ENCODE assay signal across 8 mouse cellular contexts in genomic region chr19:28679291-28679775, GRCm38 (mm10). TPM values are rescaled to one million over a fixed set of nuclear protein-coding genes. Genes with fewer than 3 reads are reported as not detected.
A peak's percentile ranks its signal among the peaks of the same experiment; 100 is the strongest.
DNase-seq lines count a peak whose midpoint lies in the region; ATAC-seq and TF ChIP-seq lines count a peak whose summit lies in the region.

No protein-coding gene starts in this region.

- H3K4me2 ChIP-seq in kidney, postnatal 0 days (ENCODE audit: low read length) = peak overlapping the region; percentile 99
- H3K4me2 ChIP-seq in forebrain, embryonic 16.5 days (ENCODE audit: low read length) = peak overlapping the region; percentile 100
- H3K4me2 ChIP-seq in liver, embryonic 13.5 days = peak overlapping the region; percentile 75

- peak overlapping the region; percentile 76 for H3K9ac ChIP-seq in kidney, postnatal 0 days (ENCODE audit: low read depth, low read length)
- H3K9ac ChIP-seq in forebrain, embryonic 16.5 days (replicated peaks; ENCODE audit: low read depth, low read length) = peak overlapping the region; percentile 60
- H3K9ac ChIP-seq in liver, embryonic 13.5 days = no peak overlapping the region

- no peaks in the 10 kb centered on the region for H3K36me3 ChIP-seq in kidney, postnatal 0 days (ENCODE audit: insufficient read depth, low read length)
- no peaks in the 10 kb centered on the region for H3K36me3 ChIP-seq in forebrain, embryonic 16.5 days (ENCODE audit: control insufficient read depth, insufficient read depth)
- H3K36me3 ChIP-seq in liver, embryonic 13.5 days = no peaks in the 10 kb centered on the region
- no peaks in the 10 kb centered on the region for H3K36me3 ChIP-seq in small intestine, adult 2 months (ENCODE audit: control insufficient read depth, insufficient read depth, low read length)

- WGBS in kidney, postnatal 0 days = under 1% methylated on average over 28 of the region's 28 CpGs
- under 1% methylated on average over 28 of the region's 28 CpGs for WGBS in forebrain, embryonic 16.5 days
- WGBS in liver, embryonic 13.5 days (ENCODE audit: insufficient replicate concordance) = under 1% methylated on average over 28 of the region's 28 CpGs
- WGBS in small intestine, adult 2 months = 1% methylated on average over 28 of the region's 28 CpGs

- no peaks in the 10 kb centered on the region for H3K9me3 ChIP-seq in kidney, postnatal 0 days (replicated peaks; ENCODE audit: low read length)
- no peaks in the 10 kb centered on the region for H3K9me3 ChIP-seq in forebrain, embryonic 16.5 days (ENCODE audit: control insufficient read depth, low read length)
- H3K9me3 ChIP-seq in liver, embryonic 13.5 days (replicated peaks) = no peaks in the 10 kb centered on the region

- peak overlapping the region; percentile 83 for H3K27ac ChIP-seq in kidney, postnatal 0 days
- H3K27ac ChIP-seq in forebrain, embryonic 16.5 days (ENCODE audit: low read length) = no peak overlapping the region
- H3K27ac ChIP-seq in liver, embryonic 13.5 days = no peak overlapping the region
- no peak overlapping the region for H3K27ac ChIP-seq in small intestine, adult 2 months (ENCODE audit: insufficient read depth, low read depth, low read length)

- TF ChIP-seq CTCF in kidney, postnatal 0 days (IDR thresholded peaks at IDR 0.05; ENCODE audit: low read depth) = no peak
- no peak for TF ChIP-seq CTCF in small intestine, adult 2 months (IDR thresholded peaks at IDR 0.05; ENCODE audit: extremely low read depth, insufficient read length, insufficient replicate concordance, low read depth, low read length)

- TF ChIP-seq POLR2A in small intestine, adult 2 months (IDR thresholded peaks at IDR 0.05; ENCODE audit: low read depth, low read length) = no peak

- peak; percentile 11; the same call in 1 of the 2 replicates for ATAC-seq in kidney, postnatal 0 days (replicated peaks; ENCODE audit: low FRiP score, low read depth)
- peak; percentile 39 for ATAC-seq in activated CD4-positive, CD25-positive, alpha-beta regulatory T cell, adult 4 months
- ATAC-seq in forebrain, embryonic 16.5 days = 0 out of 2 replicates have a peak, but pooled peaks have one; percentile 8
- no peak for ATAC-seq in liver, embryonic 13.5 days (ENCODE audit: low read depth)

- H3K4me1 ChIP-seq in kidney, postnatal 0 days (replicated peaks; ENCODE audit: insufficient read depth, low read length) = peaks cover 6% of the 10 kb centered on the region; the same call in 1 of the 2 replicates
- peaks cover 30% of the 10 kb centered on the region for H3K4me1 ChIP-seq in forebrain, embryonic 16.5 days (replicated peaks; ENCODE audit: control insufficient read depth, insufficient read depth, low read length)
- peaks cover 4% of the 10 kb centered on the region; the same call in 1 of the 2 replicates for H3K4me1 ChIP-seq in liver, embryonic 13.5 days (replicated peaks)
- H3K4me1 ChIP-seq in small intestine, adult 2 months (ENCODE audit: control insufficient read depth, insufficient read depth, insufficient read length, low read length) = peaks cover 8% of the 10 kb centered on the region

- H3K4me3 ChIP-seq in kidney, postnatal 0 days (replicated peaks; ENCODE audit: low read depth, low read length) = peak overlapping the region; percentile 81
- H3K4me3 ChIP-seq in forebrain, embryonic 16.5 days (replicated peaks; ENCODE audit: low read length) = peak overlapping the region; percentile 62
- peak overlapping the region; percentile 56 for H3K4me3 ChIP-seq in liver, embryonic 13.5 days (replicated peaks)
- peak overlapping the region; percentile 69 for H3K4me3 ChIP-seq in small intestine, adult 2 months (ENCODE audit: low read depth, low read length)

- peak; percentile 56 for DNase-seq in kidney, postnatal 0 days (ENCODE audit: low spot score)
- DNase-seq in kidney, postnatal 10 days = no peak
- no peak for DNase-seq in liver, embryonic 13.5 days
- no peak for DNase-seq in cerebellum, adult 8-10 months
- DNase-seq in cerebellum, postnatal 14 days = no peak

- H3K27me3 ChIP-seq in kidney, postnatal 0 days (ENCODE audit: insufficient read depth, low read length) = no peaks in the 10 kb centered on the region
- H3K27me3 ChIP-seq in forebrain, embryonic 16.5 days (replicated peaks; ENCODE audit: control insufficient read depth, insufficient read depth, low read length) = peaks cover 20% of the 10 kb centered on the region
- H3K27me3 ChIP-seq in liver, embryonic 13.5 days = peaks cover 54% of the 10 kb centered on the region
- H3K27me3 ChIP-seq in small intestine, adult 2 months (ENCODE audit: control insufficient read depth, insufficient read depth, low read length) = peaks cover 15% of the 10 kb centered on the region

RNA-seq across cellular contexts. Expression of gene Glis3, which starts 0.5 kb away (rescaled TPM):
- 6.0 and 7.1 TPM in 2 replicates for polyA plus RNA-seq in kidney, postnatal 0 days (2015; fragmentation: Nextera tagmentation; extraction: Ambion mirVana)
- 1 to 10 TPM in 1 of 2 experiments, under 1 TPM in 1; 0.13 to 1.3 TPM for polyA plus RNA-seq in activated CD4-positive, CD25-positive, alpha-beta regulatory T cell, adult 4 months (2017; shearing (Covaris generic))
- 0.32 and 1.4 TPM in 2 replicates for polyA plus RNA-seq in forebrain, embryonic 16.5 days (2015; fragmentation: Nextera tagmentation; extraction: Ambion mirVana)
- 0.13 TPM in 2 replicates for polyA plus RNA-seq in liver, embryonic 13.5 days (2015; fragmentation: Nextera tagmentation; extraction: Ambion mirVana)
- polyA plus RNA-seq in small intestine, adult 2 months (2012; rRNA removed) = 1.6 and 2.0 TPM in 2 replicates
